Mouse (Mus musculus) skeletal muscle tissue, adult 2 months (tissue): Measurements from ENCODE around the gene Cpne4.

Experiments
- DNase-seq: peaks from one replicate; pipeline ENCODE4 v3.0.0-alpha.2; 2012; ENCODE audit warnings: low read depth, low spot score

The Cpne4 gene

DNA sequence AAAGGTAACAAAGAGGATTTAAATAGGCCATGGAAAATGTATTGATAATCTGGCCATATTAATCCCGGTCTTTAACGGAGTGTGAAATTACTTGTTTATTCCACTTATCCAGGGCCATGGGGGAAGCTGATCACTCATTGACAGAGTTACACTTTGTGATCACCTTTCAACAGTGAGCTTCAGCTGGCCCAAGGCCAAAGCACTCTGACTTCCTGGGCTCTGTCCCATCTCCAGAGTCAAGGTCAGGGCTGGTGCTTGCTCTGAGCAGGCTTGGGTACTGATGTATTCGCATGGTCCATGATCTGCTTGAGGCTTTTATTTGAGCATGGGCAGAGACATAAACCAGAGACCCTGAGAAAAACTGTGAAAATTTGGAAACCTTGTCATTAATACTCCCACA is 131.5 kb downstream of the Cpne4 start:
- DNase-seq, result no peak

DNA sequence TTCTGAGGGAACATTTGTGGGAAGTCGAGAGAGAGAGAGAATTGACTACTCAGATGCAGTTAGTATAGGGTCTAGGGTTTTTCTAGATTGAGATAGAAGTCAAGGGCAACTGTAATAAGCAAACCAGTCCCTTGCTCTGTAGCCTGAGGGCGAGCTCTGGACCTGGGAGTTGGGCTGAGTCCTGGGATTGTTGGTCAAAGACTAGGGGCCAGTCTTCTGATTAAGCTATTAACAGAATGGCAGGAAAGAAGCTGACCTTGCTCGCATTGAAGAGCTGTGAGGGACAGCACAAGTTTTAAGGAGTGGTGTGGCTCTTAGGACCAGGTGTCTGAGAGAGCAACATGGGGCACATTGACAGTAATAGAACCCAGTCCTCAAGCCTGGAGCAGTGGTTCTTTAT is 140.0 kb downstream of the Cpne4 start:
- DNase-seq, result no peak

DNA sequence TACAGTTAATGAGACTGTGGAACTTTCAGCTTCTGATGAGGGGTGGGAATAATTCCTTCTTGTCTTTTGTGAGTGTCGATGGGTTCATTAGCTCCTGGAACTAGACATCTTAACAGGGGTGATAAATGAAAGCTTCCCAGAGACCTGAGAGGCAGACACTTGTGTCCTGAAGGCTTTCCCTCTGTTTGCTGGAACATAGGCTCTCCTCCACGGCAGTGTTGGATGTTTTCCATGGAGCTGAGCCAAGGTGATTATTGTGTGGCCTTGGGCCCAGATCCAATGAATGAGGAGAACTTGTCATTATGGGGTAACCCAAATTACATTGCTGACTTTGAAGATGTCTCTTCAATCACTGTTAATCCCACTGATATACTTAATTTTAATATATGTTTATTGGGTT is 146.1 kb downstream of the Cpne4 start:
- no peak for DNase-seq

DNA sequence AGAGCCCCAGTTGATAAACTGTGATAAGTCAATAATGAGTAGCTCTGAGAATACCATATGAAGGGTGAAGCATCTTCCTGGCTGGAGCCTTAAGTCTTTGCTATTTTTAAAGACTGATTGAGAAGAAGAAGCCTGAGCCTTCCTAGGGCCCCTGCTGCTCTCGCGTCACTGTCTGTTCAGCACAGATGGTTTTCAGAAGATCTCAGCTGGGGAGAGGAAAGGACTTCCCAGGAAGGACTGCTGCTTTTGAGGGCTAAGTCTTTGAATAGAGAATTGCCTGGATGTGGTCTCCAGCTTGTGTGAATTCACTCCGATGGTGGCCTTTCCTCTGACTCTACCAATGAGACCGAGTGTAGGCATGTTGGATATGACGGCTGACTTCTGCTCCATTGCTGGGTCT is 163.7 kb downstream of the Cpne4 start:
- DNase-seq, result no peak

DNA sequence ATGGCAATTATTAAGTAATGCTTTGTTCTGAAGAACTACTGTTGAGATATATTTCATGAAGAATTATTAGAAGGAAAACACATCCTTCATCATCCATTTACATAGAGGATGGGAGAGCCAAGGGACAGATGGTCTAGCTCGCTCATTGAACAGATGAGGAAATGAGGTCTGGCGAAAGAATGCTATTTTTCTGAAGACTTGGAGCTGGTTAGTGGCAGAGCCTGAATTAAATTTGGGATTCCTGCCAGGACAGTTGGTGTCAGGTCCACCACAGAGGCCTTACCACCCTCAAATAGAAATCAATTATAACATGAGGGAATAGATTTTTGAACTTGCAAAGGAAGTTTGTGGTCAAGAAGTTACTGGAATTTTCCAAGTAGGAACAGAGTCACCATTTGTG is 178.2 kb downstream of the Cpne4 start:
- DNase-seq, result no peak

DNA sequence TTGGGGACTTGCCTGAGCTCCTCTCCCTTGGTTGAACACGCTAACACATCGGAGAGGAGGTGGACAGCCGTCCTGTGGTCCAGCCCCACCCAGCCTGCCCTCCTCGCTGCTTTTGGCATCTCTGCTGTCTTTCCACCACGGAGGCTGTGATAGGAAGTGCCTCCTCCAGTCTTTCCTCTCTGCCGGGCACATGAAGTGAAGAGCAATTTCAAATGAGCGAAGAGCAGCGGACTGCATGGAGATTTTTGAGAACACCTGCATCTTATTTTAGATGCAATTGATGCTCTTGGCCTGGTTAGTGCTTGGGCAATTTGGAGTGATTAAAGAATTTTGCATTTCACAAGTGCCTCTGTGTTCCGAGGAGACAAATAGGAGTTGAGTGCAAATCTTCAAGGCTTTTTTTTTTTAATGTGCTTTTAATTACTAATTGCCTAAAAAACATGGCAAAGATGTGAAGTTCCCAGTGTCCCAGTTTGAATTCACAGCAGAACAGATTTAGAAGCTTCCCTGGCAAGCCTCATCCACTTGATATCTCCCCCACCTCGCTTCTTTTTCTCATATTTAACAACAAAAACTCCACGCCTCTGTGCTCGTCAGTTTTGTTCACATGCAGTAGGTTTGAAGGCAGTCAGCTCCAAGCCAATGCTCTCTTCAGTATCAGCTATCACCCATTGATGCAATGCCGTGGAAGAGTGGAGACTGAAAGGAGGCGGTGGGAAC is 195.7 kb downstream of the Cpne4 start:
- no peak for DNase-seq

DNA sequence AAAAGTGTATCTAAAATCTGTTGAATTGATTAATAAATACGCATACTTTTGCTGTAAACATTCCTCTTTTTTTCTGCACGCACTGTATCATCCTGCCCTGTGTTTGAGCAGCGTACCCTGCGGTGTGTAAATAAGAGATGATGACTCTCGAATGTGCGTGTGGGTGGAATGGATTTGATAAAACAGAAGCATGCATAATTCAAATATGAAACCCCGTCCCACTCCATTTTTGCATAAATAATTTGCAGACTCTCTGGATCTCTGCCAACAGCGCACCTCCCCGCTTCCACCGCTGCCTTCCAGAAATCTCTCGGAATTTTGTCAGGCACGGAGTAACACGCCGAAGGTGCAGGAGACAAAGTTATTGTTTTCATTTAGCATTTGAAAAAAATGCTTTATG is 208.4 kb downstream of the Cpne4 start:
- DNase-seq, result no peak

DNA sequence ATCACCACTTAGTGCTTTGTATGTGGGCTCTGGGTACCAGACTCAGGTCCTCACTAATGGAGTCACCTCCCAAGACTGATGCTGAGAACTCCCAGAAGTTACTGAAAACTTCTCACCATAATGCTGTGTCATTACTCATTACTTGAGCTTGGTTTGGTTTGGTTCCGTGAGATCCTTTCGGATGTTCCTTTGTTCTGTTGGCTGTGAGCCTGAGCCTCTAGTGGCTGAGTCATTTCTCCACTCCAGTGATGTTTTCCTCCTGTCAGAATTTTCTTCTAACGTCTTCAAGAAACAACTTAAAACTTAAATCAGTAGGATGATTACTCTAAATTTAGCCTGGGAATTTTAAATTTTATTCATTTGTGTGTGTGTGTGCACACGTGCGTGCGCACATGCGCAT is 212.9 kb downstream of the Cpne4 start:
- no peak for DNase-seq

DNA sequence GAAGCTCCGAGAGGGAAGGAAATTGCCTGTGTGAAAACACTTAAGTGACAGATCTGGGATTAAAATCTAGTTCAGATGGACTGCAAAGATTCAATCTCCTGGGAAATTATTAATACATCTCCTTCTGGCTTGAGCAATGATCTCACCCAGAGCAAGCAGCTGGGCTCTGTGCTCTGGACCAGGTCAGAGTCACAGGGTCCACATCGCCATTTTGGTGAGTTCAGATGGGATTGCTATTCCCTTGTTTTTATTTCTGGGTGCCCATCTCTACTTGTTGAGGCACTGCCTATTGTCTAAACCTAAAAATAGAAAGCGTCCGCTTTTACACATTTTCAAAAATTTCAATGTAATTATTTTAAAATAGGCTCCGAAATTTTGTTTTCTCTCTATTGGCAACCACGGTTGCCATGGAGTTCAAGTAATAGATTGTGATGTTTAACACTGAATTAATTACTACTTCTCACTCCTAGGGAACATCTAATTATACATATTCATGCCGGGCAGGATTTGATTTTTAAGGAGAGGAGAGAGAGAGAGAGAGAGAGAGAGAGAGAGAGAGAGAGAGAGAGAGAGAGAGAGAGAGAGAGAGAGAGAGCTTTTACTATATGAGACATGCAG is 229.2 kb downstream of the Cpne4 start:
- no peak for DNase-seq

DNA sequence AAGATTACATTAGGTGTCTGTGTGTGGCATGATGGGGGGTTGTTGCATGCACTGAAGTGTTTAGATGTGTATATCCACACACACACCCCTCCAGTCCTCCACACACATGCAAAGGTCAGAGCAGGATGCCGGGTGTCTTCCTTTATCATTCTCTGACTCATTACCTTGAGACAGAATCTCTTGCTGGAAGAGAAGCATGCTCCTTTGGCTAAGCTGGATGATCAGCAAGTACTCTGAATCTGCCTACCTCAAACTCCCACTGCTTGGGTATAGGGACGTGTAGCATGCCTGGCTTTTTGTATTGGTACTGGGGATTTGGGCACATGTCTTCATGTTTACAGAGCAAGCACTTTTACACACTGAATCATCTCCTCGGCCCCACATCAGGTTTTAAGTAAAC is 230.0 kb downstream of the Cpne4 start:
- no peak for DNase-seq

DNA sequence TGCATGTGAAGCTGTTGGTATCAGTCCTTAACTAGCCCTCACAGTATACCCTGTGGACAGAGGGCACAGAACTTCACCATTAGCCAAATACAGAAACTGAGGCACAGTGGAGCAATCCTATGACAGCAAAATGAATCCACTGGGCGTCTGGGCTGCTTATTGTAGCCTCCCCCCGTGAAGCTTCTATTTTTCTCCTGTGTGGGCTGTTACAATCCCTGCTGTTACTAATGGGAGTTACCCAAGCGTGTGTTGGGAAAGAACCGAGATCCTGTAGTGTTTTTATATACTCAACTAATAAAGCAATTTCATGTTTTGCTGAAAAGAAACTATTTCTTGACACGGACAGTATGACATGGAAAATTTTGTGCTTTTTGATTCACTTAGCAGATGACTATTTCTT is 230.7 kb downstream of the Cpne4 start:
- no peak for DNase-seq

DNA sequence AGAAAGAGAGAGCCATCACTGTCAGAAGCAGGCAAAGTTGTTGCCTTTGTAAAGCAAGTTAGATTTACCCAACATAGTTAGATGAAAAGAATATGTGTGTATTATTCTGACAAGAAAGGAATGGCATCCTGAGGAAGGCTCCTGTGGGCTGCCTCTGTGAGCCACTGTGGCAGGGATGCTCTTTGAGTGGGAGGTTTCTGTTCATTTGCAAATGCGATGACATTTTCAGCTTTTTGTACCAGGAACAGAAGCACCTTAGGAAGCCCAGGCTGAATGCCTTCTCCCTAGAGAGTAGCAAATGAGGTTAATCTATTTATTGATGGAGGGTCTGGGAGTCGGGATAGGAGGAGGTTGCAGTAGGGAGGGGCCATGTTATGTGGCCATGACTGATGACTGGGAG is 249.5 kb downstream of the Cpne4 start:
- no peak for DNase-seq

DNA sequence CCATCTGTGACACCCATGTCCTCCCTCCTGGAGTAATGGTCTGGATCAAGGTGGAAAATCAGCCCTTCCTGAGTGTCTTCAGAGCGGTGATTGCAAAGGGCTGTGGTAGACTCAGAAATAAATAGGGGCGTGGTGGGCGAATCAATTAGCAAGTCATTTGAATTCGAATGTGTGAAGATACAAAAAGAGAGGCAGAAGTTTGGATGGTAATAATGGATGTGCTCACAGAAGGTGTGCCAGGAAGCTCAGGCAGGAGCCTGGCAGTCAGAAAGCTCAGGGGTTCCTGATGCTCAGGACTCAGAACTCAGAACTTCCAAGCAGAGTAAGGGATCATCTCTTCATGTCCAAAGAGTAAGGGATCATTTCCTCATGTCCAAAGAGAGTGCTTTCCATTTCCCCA is 257.7 kb downstream of the Cpne4 start:
- DNase-seq, result no peak

DNA sequence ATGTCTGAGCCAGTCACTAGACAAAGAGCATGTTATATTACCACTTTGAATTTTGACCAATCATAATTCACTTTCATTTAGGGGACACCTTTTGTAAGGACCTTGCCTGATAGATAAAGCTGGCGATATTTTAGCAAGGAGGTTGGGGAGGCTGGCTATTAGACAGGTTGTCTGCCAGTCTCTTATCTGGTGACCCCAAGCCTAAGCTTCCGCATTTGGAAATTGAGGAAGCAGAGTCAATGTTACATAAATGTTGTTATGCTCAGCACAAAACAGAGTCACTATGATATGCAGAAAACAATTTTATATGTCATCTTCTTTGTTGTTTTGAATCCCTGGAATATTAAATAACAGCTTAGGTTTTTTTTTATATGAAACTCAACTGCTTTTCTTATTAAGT is 267.6 kb downstream of the Cpne4 start:
- no peak for DNase-seq

DNA sequence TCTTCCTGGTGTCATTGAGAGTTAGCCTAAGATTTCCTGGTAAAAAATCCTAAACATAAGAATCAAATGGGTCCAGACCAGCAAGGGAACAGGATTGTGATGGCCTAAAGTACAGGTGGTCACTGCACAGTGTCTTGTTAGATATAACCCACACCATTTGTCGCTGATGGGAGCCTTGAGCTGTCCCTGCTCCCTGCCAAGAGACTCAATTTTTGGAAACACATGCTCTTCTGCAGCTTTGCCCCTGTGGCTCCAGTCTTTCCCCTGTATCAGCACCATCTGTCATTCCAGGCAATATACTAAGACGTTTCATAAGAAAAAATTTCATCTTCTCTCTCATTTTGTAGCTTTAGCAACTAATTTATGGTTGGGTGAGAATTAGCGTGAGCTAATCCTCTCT is 281.6 kb downstream of the Cpne4 start:
- DNase-seq, result no peak

DNA sequence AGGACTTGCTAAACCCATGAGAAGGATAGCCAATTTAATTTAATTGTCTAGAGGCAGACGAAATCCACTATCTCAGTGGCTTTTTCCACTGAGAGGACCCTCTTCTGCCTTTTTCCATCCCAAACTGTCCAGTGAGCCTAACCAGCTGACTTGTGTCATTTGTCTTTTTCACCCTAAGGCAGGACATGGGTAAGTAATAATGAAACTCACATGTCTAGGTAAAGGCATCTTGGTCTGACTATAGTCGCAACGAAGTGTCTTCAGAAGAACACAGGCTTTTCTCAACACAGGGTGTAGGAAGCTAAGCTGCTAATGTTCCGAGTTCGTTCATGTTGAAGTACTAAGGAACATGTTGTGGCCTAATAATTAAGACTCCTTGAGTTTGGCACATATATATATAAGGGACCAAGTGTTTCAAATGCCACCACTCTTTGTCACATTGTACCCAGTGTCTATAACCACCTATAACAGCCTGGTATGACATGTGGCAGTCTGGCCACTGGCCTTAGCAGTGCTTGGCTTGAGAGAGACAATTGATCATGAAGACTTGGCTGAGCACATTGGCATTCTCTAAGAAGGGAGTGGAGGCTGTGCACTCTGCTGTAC is 286.0 kb downstream of the Cpne4 start:
- DNase-seq, result no peak

DNA sequence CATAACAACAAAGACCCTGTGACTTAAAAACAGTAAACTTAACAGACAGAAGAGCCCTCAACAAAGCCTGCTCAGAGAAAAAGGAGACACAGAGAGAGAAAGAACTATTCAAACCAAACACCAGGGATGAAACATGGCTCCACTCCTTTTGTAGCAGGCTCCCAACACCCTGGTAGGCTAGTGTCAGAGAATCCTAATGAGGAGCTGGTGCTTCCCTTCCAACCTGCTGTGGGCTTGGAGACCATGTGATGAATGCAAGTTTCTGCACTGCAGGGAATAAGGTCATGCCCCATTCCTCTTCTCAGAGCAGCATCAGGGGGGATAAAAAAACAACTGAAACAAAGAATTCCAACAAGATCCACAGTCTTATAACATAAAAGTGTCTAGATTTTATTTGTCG is 290.8 kb downstream of the Cpne4 start:
- DNase-seq, result no peak

DNA sequence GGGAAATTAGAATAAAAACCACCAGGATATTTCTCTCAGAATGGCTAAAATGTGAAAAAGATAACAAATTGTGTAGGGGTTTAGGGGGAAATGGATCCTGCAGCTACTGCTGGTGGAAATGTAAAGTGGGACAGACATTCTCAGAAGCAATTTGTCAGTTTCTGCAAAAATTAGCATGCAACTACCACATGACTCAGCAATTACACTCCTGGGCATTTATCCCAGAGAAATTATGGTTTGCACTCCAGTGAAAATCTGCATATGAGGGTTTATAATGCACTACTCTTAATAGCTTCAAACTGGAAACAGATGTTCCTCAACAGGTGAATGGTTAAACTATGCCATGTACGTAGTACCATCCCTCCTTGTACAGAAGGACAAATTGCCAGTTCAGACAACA is 294.2 kb downstream of the Cpne4 start:
- no peak for DNase-seq

DNA sequence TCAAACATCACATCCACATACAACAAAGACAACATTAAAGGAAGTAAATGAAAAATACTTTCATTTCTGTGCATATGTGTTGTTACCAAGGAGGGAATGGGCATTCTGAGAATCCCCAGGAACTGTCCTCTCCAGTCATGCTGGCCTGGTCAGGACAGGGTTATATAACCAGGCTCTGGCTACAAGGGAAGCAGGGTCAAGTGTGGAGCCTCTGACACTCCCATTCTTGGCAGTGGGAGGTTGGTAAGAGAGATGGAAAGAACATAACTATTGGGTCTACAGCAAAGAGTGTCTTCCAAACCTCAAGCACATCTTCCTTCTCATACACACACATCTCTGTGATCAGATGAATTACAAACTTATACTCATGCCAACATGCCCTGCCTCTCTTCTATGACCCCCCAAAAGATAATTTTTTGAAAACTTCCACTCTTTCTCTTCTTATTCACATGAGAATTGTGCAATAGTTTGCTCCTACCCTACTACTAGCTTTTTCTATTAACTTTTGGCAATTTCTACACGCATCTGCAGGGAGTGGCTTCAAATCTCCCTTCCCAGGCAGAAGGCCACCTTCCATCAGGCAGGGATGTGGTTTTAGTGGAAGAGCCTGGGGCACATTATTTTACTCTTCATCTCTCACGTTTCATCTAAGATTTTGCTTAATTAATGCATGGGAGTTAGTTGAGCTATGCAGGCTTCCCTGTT is 298.3 kb downstream of the Cpne4 start:
- DNase-seq, result peak; percentile 65

DNA sequence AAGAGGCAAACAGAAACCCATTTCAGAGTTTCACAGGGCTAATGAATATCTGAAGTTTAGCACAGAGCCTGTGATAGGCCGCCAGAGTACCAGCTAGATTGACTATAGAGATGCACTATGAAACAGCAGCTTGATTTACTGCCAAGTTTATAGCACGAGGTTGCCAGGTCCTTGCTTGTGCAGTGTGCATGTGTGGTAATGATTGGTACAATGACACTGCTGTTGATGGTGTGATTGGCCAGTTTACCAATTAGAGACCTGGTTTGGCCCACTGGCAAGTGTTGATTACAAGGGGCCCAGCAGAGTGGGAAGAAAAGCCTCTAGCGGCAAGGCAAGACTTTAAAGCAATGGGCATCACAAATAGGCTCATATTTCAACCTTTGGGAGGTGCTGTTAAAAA is 306.6 kb downstream of the Cpne4 start:
- no peak for DNase-seq

DNA sequence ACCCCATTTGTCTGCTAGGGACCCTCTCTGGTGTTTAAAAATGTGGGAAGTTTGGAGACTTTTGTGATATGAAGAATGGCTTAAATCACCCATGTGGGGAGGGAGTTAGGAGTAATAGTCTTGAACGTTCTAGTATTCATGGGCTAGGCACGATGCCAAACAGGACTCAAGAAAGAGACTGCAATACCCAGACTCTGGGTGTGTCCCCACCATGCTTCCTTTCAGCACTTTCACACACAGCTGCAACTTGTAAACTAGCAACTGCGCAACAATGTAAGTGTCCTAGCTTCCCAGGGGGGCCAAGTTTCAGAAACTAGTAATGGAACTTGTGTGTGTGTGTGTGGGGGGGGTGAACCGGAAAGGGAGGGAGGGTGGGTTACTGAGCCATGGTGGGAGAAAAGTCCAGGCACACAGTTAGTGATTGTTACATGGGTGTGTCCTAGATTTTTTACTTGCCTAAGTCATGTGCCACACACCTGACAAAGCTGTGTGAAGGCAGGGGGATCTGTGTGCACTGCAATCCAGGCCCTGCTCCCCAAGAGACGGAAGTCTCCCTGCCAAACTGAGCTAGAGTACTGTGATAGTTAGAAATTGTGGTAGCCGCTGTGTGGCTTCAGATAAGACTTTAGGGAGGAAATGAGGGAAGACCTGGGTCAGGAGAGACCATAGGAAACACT is 307.3 kb downstream of the Cpne4 start:
- DNase-seq, result peak; percentile 74

DNA sequence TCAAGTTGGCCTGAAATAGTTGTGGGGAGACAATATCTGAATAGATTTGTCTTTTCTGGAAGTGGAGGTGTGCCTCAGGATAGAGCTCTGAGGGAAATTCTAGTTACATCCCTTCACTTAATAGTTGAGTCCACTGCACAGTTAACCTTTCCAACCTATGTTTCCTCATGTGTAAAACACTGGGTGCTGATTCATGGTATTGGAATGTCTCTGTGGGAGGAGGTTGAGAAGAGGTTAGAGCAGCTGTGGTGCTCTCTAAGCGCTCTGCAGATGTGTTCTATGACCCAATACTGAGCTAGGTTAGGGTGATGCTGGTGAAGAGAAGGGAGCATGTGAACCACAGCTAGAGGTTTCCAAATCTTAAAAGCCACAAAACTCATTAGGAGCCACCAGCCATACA is 318.7 kb downstream of the Cpne4 start:
- DNase-seq, result peak; percentile 36
